Mouse (Mus musculus) spleen, postnatal 36 days (tissue): ENCODE results near the gene Duoxa2.
"Not testable (repeated sequence)": the region's sequence is repeated elsewhere in the genome, so short reads cannot be mapped to it uniquely, and the experiment has no call there.

Source experiments
- DNase-seq, 2 experiments: peaks; one replicate each; pipeline ENCODE4 v3.0.0; 2022; ENCODE audit warnings: low spot score in 2 of 2, mixed read lengths in 1 of 2

Duoxa2 gene

GRCm38 (mm10) chr2:122306184-122306583 lies 7.5 kb downstream of the Duoxa2 start:
- DNase-seq, result no peak

- DNase-seq, result no peak
Observed at GRCm38 (mm10) chr2:122309647-122310046, 10.9 kb downstream of the Duoxa2 start.

GRCm38 (mm10) chr2:122311561-122311960 lies 12.9 kb downstream of the Duoxa2 start:
- DNase-seq, result no peak

- peak in 1 of 2 experiments; percentile 24 for DNase-seq
Observed at GRCm38 (mm10) chr2:122312722-122313417, 14.2 kb downstream of the Duoxa2 start.

- DNase-seq, result no peak
Observed at GRCm38 (mm10) chr2:122313536-122313935, 14.8 kb downstream of the Duoxa2 start, which contains the start of gene Duoxa1. Gene Duoxa1, minus strand, starts transcription at chr2:122313730.

GRCm38 (mm10) chr2:122315372-122315771 lies 16.7 kb downstream of the Duoxa2 start, which contains the start of gene Duox1:
Gene Duox1, plus strand, starts transcription at chr2:122315672.
- DNase-seq, result no peak

- DNase-seq, result no peak
Observed at GRCm38 (mm10) chr2:122317384-122317783, 18.7 kb downstream of the Duoxa2 start.

- DNase-seq, result no peak
Observed at GRCm38 (mm10) chr2:122323960-122324359, 25.3 kb downstream of the Duoxa2 start.

- DNase-seq, result no peak
Observed at GRCm38 (mm10) chr2:122324586-122324985, 25.9 kb downstream of the Duoxa2 start.

GRCm38 (mm10) chr2:122325361-122325760 lies 26.7 kb downstream of the Duoxa2 start:
- no peak for DNase-seq

- DNase-seq, result no peak
Observed at GRCm38 (mm10) chr2:122327986-122328385, 29.3 kb downstream of the Duoxa2 start.

- not testable (repeated sequence) for DNase-seq
Observed at GRCm38 (mm10) chr2:122330317-122330716, 31.6 kb downstream of the Duoxa2 start.

- DNase-seq, result no peak
Observed at GRCm38 (mm10) chr2:122332222-122332621, 33.5 kb downstream of the Duoxa2 start.

- no peak for DNase-seq
Observed at GRCm38 (mm10) chr2:122334170-122334569, 35.5 kb downstream of the Duoxa2 start.

- DNase-seq, result no peak
Observed at GRCm38 (mm10) chr2:122337291-122337690, 38.6 kb downstream of the Duoxa2 start.

GRCm38 (mm10) chr2:122345106-122345893 lies 46.6 kb downstream of the Duoxa2 start:
- no peak for DNase-seq

- DNase-seq, result not testable (repeated sequence)
Observed at GRCm38 (mm10) chr2:122346164-122346563, 47.5 kb downstream of the Duoxa2 start.

GRCm38 (mm10) chr2:122347257-122347656 lies 48.6 kb downstream of the Duoxa2 start:
- DNase-seq, result no peak

- DNase-seq, result peak; percentile 74 to 75
Observed at GRCm38 (mm10) chr2:122348531-122349131, 49.9 kb downstream of the Duoxa2 start.

GRCm38 (mm10) chr2:122349136-122349785 lies 50.6 kb downstream of the Duoxa2 start:
- DNase-seq, result peak in 1 of 2 experiments; percentile 21

- no peak for DNase-seq
Observed at GRCm38 (mm10) chr2:122351156-122351930, 52.6 kb downstream of the Duoxa2 start.
